Mouse (Mus musculus): ENCODE data around the gene Shisa6.
"Not testable (repeated sequence)": the region's sequence is repeated elsewhere in the genome, so short reads cannot be mapped to it uniquely, and the experiment has no call there.

Shisa6 gene

DNA sequence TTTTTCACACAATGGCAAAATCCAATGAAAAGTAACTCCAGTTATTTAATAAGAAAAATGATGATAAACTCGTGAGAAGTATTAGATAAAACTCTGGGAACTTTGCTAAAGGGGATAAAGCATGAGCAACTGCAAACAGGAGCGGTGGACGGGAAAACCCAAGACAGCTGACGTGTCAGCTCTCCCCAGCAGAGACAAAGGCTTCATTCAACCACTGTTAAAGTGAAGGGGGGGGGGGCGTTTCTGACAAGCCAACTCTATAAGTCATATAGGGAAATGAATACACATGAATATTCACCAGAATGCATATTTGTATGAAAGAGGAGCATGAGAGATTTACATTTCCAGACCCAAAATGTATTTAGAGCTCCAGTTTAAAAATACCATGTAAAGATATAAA, 83.1 kb downstream of the Shisa6 start:
- DNase-seq: no peak

DNA sequence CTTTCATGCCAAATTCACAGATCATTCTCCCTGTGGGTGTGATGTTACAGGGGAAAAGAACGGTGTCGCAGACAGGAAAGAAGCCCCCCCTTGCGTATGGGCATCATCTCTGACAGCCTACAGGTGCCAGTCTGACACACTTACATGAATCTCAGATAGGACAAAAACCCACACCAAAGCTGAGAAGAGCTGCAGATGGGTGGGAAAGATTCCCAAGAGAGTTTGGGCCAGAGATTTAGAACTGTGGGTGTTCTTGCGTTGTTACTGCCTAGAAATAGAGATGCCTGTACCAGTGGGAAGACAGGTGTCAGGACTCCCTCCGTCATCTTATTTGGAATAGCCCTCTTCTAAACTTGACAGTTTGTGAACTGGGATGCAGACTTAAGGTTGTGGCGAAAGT, 99.6 kb downstream of the Shisa6 start:
- DNase-seq: no peak

DNA sequence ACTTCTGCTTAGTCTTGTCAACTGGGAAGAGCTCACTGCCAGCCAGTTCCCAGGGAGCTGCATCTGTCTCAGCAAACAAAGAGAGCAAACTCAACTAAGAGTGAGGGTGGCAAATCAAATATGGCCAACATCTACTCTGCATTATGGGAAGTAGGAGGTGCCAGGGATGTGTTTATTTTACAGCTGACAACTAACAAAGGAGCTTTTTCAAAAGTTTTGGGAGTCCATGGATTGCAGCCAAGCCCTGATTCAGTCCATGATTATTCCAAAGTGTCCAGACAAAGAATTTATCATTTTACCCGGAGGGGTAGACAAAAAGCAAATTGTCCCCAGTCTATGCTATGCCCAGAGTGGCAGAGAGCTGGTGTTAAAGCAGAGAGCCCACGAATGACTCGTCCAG, 107.5 kb downstream of the Shisa6 start:
- no peak for DNase-seq

DNA sequence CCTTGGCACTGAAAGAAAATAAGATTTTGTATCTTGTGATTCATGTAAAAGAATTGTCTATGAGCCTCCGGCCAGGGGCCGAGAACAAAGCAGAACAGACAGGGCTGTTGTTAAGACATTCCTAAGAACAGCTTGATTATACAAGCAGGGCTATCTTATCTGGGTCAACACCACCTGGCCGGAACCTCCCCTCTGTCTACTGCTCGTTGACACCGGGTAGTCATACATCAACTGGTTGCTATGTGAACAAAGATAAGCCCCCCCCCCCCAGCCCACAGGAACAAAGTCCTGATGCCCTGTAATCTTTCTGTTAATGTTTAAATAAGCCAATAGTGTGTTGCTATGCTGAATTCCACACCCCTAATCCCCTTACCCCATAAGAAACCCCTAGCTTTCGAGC, 117.0 kb downstream of the Shisa6 start:
- not testable (repeated sequence) for DNase-seq

DNA sequence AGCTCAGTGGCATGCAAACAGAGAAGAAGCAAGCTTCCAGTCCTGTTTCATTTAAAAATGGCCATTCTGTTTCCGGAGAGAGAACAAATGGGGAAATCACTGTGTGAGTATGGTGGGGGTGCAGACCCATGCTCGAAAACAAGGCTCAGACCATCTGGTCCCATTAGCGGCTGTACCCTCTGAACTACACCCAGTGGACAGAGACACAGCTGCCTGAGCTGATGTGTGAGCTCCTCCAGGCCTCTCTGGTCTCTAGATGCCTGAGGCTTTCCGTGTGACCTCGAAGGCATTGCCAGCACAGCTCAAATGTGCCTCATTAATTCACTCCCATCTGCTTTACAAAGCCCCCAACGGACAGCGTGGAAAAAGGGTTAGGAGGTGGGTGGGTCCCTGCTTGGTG, 125.7 kb downstream of the Shisa6 start:
- no peak for DNase-seq

DNA sequence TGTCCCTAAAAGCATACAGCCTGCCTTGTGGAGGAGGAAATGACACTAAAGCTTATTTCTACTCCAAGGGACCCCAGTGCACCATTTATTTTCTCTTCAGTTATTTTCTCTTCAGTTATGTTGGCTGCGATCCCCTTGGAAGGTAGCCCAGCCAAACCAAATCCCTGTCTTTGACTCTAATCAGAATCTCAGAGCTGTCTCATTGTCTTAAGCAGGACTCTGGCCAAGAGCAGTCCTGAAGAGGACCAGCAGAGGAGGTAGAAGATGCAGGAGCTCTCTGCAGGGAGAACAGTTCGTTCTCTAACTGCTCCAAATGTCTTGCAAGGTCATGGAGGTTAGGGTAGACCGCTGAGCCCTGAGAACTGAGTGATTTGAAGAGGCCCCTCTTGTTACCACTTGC, 138.2 kb downstream of the Shisa6 start:
- DNase-seq: no peak

DNA sequence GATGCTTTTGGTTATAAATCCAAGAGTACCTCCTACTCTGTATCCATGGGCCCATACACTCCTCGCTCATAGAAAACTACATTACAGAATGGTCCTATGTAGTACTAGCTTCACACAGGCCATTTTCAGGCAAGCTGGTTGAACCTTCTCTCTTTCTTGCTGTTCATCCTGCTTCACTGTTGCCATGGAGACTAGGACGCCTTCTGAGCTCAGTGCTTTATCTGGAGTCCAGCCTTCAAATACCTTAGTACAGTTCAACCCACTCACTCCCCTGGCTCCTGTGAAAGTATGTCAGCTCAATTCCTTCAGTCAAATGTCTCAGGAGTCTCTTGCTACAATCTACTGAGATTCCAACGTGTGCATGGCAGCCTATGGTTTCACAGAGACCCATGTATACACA, 154.0 kb downstream of the Shisa6 start:
- DNase-seq: no peak

DNA sequence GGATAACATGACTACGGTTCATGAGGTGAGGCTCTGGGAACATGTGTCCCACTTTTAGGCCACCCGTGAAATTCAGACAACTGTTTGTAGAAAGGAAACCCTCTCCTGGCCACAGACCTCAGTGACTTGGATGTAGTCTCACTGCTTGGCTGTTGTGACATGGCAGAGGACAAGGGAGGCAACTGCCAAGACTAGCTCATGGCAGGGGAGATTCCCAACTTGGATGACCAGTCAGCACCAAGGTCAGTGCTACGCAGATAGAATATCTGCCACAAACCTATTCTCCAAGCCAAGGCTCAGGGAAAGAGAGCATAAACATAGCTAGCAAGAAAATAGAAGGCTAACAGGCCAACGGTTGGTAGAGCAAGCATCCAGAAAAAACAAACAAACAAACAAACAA, 156.0 kb downstream of the Shisa6 start:
- no peak for DNase-seq

DNA sequence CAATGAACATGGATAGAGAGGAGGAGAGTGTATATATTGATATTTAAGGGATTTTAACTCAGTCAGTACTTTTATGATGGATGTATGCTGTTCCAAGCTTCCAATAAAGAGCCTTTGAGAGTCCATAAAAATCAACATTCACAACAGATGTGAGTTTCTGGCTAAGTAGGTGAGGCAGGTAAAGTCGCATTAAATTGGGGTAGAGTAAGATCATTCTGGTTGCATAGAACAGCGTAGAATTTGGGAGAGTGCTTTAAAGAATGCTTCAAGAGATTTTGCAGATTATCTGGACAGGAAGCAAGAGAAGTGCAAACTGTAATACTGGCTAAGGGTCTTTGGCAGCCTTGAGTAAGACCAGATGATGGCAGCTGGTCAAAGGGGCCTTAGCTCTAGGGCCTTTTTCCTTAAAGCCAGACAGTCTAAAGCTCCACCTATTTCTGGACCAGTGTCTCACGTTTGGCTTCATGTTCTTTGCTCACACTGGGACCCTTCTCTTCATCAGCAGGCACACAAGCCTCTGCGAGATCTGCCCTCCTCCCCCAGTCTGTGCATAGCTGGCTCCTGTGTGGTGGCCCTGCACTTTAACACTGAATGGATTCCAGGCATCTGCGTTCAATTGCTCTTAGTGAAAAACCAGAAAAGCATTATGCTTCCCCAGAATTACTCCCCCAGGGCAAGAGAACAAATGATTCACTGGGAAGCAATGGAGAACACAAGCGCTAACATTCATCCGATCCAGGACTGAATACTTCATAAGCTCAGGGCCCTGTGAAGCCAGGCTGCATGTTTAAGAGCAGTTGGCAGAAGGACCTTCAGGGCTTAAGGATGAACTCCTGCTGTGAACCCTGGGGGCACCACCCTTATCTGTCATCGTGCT, 158.7 kb downstream of the Shisa6 start:
- no peak for DNase-seq

DNA sequence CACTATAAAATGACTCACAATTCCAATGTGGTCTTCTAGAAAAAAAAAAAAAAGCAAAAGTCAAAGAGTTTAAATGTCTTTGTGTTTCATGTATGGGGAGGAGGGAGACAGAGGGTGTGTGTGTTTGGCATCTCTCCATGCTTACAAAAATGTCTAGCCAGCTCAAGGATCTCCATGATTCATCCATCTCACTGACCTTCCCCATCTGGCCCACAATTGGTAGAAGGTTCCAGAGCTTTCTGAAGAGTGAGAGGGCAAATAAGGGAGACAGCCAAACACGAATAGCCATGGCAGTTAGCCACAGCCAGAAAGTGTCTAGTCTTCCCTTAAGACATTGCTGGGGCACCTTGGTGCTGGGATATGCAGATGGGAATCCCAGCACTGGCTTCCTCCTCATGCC, 166.0 kb downstream of the Shisa6 start:
- no peak for DNase-seq

DNA sequence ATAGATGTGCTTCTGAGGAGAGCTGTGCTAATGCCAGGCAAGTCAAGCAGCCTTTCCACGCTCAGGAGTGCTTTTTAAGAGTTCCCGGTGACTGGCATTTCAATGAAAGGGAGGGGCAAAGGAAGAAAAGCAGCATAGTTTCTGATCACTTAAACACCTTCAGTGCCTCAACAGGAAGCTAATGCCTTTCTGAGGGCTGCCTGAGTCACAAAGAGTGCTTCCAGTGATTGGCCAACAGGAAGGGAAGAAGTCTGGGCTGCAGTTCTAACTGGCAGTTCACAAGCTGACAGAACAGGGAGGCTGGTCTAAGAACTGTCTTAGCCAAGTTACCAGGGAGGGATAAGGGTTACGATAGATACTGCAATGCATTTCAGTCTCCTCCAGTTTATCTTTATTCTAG, 180.9 kb downstream of the Shisa6 start:
- DNase-seq: no peak

DNA sequence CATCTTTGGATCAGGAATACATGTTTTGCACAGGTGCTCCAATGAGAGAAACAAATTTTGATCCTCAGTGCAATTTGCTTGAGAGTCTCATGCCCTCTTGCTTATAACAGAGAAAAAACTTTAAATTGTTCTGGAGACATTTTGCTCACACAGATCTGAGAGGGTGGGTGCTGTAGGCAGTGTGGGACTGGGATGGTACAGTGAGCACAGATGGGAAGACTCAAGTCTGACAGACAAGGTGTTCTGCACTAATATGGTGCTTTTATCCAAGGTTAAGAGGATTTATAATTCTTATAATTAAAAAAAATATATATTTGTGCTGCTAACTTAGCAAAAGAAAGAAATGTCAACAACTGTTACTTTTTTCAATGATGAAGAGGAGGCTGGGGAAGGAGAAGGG, 189.5 kb downstream of the Shisa6 start:
- no peak for DNase-seq

DNA sequence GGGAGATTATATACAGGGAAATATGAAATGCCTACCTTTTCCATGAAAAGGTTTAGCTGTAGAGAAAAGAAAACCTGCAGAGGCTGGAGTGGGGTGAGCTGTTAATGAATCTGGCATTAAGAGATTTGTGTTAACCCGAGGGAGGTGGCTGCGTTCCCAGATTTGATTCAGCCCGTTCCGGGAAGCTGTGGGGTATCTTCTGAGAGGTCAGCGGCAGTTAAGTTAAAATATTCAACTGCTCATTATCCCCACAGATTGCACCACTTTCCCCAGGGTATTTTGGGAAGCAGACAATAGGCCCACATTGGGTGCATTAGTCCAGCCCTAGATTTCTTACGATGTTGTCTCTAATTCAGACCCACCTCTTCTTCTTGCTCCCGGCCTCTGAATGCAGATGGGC, 213.0 kb downstream of the Shisa6 start:
- no peak for DNase-seq

DNA sequence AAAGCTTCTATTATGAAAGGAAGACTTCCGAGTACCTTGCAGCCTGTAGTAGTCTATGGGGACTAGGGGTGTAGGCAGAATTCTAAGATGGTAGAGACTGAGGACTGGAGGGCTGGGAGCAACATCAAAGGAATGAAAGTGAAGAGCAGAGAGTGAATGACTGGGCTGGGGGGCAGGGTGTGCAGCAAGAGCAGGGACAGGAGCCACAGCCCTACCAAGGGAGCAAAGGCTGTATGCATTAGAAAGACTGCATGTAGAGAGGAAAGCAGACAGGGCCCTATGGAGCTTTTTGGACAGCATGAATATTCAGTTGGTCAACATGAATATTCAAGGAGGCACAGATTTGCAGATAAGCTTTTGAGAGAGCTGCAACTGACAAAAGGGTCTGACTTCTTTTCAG, 221.4 kb downstream of the Shisa6 start:
- no peak for DNase-seq

DNA sequence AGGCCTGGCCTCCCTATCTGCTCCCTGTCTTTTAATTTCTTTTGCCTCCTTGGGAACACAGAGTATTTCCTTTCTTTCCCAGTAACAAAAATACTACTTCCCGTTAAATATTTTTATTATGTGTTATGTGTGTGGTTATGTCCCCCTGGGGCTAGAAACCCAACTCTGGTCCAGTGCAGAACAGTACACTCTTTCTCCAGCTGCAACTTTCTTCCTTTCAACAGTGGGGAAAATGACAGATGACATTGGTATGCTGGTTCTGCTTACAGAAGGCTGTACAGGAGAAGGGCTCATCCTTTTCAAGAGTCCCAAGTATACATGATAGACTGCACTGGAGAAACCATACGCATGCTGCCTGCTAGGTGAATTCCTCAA, 251.1 kb downstream of the Shisa6 start:
- no peak for DNase-seq

DNA sequence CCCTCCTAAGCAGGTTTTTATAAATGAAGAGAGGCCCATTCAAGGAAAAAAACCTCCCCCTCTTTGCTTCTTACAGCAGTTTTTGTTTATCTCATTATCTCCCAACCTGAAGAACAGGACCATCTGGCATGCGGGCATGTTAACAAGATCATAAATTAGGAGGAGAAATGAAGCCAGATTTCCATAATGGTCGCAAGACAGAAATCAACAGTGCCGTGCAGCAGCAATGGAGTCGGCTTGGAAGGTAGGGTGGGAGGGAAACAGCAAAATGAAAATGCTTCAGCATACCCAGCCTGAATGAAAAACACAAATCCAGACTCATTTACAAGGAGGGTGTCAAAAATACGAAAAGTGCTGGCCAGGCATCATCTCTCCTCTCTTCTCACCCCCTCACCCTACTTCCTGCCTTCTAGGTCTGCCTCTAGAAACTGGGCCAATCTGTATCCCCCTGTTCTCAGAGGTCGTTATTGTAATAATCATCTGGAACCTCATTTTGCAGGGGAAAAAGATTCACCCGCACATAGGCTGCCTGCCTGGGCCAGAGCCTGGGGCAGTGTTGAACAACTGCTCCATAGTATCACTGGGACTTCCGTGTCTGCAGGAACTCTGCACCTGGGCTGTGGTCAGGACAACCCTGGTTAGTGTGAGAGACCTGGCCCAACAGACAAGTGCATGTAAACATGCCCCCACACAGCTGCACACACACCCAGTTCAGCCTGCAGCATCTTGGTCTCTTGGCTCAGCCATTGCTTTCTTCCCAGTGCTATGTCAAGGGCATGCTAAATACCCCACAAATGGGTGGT, 251.7 kb downstream of the Shisa6 start:
- DNase-seq: no peak

DNA sequence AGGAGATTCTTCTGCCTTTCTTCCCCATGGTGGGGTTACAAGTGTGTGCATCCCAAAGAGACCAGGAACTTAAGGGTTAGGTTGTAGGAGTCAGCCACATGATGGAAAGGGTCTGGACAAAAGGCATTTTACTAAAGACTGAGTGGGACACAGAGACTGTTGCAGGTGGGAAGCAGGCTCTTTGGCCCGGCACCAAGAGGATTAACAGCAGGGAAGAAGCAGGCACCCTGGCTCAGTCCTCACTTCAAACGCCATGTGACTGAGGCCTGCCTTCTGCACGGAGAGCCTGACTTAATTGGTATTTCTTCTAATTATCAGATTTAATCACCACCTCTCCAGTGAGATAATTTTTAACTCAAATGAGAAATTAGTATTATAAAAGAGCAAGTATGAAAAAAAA, 258.7 kb downstream of the Shisa6 start:
- DNase-seq: no peak

DNA sequence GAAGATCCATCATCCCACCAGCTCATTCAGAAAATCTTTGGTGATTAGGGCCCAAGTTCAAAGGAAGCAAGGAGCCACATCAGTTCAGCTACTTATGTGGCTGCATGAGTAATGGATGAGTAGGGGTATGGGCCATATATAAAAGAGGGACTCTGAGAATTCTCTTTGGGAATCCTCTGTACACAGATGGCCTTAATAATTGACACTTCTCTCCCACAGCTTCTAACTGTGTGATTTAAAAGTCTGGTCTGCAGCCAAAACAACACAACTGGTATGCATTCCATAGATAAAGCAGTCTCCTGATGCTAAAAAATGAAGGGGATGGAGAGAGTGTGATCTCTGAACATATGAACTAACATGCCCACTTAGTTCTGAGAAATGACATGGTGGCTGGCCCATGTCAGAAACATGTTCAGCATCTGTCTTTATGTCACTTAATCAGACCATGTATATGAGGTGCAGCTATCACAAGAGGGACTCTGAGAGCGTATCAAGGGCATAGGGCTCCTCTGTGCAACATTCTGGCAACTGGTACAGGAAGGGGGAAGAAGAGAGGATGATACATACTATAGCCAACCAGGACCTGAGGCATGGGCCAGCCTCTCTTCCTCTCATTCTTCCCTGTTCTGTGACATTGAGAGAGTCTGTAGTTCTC, 260.3 kb downstream of the Shisa6 start:
- DNase-seq: no peak

DNA sequence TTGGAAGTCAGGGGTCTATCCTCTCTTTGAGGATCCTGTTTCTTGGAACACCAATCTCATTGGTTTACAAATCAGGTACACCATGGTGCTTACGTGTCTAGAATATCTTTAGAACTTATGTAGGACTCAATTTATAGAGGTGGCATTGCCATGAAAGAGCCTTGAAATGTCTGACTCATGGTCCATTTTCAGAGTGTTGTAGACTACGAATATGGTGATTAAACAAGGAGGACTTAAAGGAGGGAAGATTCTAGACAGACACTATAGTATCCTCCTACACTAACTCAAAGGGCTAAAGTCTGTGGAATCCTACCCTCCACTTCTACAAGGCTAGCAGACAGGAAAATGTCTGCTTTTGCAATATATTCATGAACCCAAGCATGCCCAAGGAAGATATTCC, 265.6 kb downstream of the Shisa6 start:
- DNase-seq: no peak

DNA sequence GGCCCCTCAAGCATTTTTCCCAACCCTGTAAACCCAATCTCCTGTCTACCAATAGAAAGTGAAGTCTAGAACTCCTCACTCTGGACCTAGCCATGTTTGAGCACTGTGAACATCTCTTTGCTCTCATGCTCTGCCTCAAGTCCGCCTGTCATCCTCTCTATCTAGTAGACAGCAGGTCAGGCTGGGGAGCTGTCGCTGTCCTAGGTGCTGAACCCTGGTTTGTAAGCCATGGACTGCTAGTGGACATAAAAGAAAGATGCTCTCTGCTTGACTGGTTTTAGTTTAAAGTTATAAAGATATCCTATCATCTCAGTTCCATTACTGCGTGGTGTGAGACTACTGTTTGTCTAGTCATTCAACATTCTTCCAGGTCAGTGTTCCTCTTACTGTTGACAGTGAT, 266.9 kb downstream of the Shisa6 start:
- DNase-seq: no peak

DNA sequence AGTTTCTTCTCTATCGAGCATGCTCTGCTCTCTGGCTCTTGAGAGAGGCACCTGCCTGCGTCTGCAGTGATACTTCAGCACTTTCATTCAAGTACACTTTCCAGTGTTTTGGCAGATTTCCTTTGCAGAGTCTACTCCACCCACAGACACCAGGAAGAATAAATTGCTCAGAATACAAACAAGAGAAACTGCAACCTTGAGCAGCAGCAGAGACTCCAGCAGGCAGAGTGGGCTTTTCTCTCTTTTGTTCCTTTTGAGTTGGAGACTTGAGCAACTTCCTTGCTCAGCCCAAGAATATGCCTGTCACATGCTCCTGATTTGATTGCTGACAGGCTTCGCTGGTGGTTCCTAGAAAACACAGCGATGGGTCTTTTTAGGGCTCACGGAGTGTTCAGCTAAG, 278.6 kb downstream of the Shisa6 start:
- DNase-seq: no peak

DNA sequence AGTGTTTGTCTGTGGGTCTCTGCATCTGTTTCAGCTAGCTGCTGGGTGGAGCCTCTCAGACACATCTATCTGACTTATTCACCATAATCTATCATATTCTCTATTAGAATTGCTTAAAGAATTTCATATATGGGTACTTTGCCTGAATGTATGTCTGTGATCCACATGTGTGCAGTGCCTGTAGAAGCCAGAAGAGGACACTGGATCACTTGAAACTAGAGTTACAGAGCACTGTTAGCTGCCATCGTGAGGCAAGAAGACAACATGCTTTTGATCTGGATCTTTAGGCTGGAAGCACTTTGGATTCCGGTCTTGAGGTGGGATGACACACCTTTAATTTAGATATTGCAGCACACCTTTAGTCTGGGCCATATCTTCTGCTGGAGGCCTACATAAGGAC, 289.2 kb downstream of the Shisa6 start:
- DNase-seq: no peak

DNA sequence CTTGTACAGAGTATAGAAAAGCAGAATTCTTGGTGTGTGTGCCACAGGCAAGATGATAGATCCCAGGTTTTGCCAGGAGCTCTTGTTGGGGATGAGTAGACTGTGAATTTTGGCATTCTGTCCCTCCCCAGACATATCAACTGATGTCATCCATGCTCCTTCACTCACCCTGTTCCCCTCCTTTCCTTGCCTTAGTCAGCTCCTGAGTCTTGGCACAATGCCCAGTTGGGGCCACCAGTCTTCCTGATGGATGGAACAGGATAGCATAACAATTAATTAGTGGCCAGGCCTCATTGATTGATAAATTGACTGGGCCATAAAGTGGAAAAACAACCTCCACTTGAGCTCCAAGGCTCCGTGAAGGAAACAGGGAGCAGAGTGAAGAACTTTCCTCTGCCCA, 292.9 kb downstream of the Shisa6 start:
- DNase-seq: no peak

DNA sequence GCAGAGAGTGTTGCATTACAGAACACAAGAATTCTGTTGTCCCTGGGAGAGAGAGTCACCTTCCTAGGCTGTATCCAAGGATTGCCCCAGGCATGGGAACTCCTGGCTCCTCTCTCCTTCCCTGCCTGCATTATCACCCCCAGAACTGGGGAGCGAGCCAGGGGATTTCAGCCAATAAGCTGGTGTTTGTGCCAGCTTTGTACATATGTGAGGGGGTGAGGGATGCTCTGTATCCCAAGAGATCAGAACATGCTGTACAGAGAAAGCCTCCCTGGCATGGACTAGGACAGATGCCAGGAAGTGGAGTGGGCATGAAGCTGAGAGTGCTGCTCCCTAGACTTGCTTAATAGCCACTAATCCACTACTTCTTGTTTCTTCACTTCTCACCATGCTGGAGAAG, 303.6 kb downstream of the Shisa6 start:
- DNase-seq: no peak
